Mouse (Mus musculus): ENCODE results near the gene Elmo1. TPM values are rescaled to one million over a fixed set of nuclear protein-coding genes. Genes with fewer than 3 reads are reported as not detected.

Elmo1 gene
- total and polyA plus RNA-seq, 3 experiments = 0.16 to 5.3 TPM; not detected in 1

DNA sequence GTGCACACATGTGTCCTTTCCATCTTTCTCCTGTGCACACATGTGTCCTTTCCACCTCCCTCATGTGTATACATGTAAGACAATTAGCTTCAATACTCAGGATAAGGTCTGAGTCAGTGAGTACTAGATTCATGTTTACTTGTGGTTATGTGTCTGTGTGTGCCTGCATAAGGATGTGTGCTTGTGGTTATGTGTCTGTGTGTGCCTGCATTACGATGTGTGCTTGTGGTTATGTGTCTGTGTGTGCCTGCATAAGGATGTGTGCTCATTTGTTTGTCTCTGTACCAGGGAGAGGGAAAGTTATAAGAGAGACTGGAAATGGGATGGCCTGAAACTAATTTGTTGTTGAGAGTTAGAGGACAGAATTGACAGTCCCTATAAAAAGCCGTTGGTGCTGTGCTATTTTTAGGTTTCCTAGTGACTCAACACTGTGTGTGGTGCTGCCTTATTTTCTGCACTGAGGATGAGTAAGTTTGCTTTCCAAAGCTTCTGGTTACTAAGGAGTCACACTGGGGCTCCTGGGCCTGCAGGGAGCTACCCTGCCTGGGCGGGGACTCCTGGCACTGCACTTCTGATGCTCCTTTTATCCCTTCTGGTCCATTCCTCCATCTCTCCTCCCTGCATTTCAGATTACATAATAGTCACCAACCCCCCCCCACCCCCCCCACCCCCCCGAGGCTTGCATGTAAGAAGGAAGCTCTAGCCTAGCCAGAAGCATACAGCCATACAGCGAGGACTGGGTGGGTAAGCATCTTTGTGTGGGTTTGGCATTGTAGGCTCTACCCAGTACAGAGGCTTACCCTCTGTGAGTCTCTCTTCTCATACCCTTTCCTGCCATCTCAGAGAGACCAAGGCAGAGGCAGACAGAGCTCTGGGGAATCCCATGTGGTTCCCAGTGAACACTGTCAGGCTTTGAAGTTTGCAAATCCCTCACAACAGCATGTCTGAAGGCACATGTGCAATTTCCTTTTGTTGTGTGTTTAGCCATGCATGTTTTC lies 216.1 kb downstream of the Elmo1 start:
- H3K9me3 ChIP-seq (replicated peaks) = no peaks in the 10 kb centered on the region

DNA sequence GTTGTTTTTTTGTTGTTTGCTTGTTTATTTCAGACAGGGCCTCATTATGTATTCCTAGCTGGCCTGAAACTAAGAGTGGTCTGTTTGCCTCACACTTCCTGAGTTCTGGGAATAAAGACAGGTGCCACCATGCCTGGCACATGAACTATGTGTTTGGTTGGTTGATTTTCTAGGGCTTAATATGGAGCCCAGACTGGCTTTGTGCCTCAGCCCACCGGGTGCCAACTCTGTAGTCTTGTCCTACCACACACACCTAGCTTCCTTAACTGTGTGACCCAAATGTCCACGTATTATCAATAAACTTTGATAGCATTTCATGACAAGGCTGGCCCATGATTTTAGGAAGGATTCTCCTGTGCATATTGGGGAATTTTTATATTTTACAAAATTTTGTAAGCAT lies 217.0 kb downstream of the Elmo1 start:
- no peaks in the 10 kb centered on the region; the same call in 1 of the 2 replicates for H3K27me3 ChIP-seq (ENCODE audit: insufficient read depth, low read length)
- no peak for ATAC-seq (ENCODE audit: extremely low read depth, insufficient number of reproducible peaks, low FRiP score, poor library complexity, severe bottlenecking)
- no peaks in the 10 kb centered on the region for H3K36me3 ChIP-seq (replicated peaks)
- DNase-seq (ENCODE audit: low spot score) = no peak
- TF ChIP-seq GATA2 (IDR thresholded peaks at IDR 0.05; ENCODE audit: borderline replicate concordance, low read depth, low read length) (no peak), POLR2AphosphoS5 (IDR thresholded peaks at IDR 0.05; ENCODE audit: insufficient replicate concordance, low read depth, low read length) (no peak), TAL1 (conservative IDR thresholded peaks at IDR 0.05; ENCODE audit: low read depth, low read length) (no peak), CTCF (IDR thresholded peaks at IDR 0.05; ENCODE audit: low read depth, low read length) (no peak), GATA1 (IDR thresholded peaks at IDR 0.05; ENCODE audit: borderline replicate concordance, low read length) (no peak)
- H3K9me3 ChIP-seq (replicated peaks) = no peaks in the 10 kb centered on the region
- H3K4me3 ChIP-seq (ENCODE audit: low read depth, low read length) = no peak overlapping the region
- H3K4me1 ChIP-seq (ENCODE audit: insufficient read depth, low read depth, low read length) = no peaks in the 10 kb centered on the region

More for the DNA sequence above, 216.1 kb downstream of the Elmo1 start:
- TF ChIP-seq CTCF (IDR thresholded peaks at IDR 0.05; ENCODE audit: low read depth, low read length) (no peak), GATA2 (IDR thresholded peaks at IDR 0.05; ENCODE audit: borderline replicate concordance, low read depth, low read length) (no peak)
- ATAC-seq (ENCODE audit: extremely low read depth, insufficient number of reproducible peaks, low FRiP score, poor library complexity, severe bottlenecking) (no peak), DNase-seq (ENCODE audit: low spot score) (no peak)
- Histone ChIP-seq H3K4me3 (ENCODE audit: low read depth, low read length) (no peak overlapping the region), H3K36me3 (replicated peaks) (no peaks in the 10 kb centered on the region), H3K4me1 (ENCODE audit: insufficient read depth, low read depth, low read length) (no peaks in the 10 kb centered on the region), H3K27me3 (ENCODE audit: insufficient read depth, low read length) (no peaks in the 10 kb centered on the region; the same call in 1 of the 2 replicates)

DNA sequence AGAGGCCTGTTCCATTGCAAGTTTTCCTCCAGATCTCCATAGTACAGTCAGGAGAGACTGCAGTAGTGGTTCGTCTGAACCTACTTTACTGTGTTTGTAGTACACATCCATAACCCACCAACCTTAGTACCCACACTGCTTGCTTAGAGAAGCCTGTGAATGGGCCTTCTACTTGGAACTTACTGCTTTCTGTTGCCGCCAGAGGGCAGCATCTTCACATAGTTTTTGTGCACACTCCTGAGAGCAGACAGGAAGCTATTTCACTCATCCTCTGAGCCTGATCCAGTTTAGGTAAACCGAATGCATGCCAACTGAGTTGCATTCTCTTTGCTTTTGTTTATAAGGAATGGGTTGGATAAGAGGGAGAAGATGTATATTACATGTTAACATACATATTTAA lies 221.2 kb downstream of the Elmo1 start:
- DNase-seq (ENCODE audit: low spot score) (peak; percentile 1), ATAC-seq (ENCODE audit: extremely low read depth, insufficient number of reproducible peaks, low FRiP score, poor library complexity, severe bottlenecking) (no peak)
- no peaks in the 10 kb centered on the region for H3K27me3 ChIP-seq (ENCODE audit: insufficient read depth, low read length)

DNA sequence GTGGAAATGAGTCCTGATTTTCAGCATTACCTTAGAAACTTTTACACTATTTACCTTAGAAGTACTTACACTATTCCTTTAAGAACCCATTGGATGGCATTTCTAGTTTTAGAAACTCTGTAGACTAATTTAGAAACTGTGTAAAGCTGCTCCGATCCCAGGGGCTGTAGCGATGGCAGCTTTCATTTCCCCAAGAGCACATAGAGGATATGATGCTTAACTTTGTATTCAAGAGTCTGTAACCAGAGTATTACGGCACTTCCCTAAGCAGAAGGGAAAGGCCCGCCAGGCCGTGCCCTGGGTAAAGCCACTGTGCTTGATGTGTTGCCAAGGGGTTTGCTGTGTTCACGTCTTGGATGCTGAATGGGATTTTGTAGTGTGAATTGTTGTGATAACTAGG lies 222.9 kb downstream of the Elmo1 start:
- no peak for ATAC-seq (ENCODE audit: extremely low read depth, insufficient number of reproducible peaks, low FRiP score, poor library complexity, severe bottlenecking)
- DNase-seq (ENCODE audit: low spot score) = no peak
- Histone ChIP-seq H3K27me3 (ENCODE audit: insufficient read depth, low read length) (no peaks in the 10 kb centered on the region), H3K4me1 (ENCODE audit: insufficient read depth, low read depth, low read length) (no peaks in the 10 kb centered on the region), H3K9me3 (replicated peaks) (no peaks in the 10 kb centered on the region), H3K36me3 (replicated peaks) (no peaks in the 10 kb centered on the region), H3K4me3 (ENCODE audit: low read depth, low read length) (no peak overlapping the region)
- no peak for TF ChIP-seq GATA1 (IDR thresholded peaks at IDR 0.05; ENCODE audit: borderline replicate concordance, low read length)
- no peak for TF ChIP-seq POLR2AphosphoS5 (IDR thresholded peaks at IDR 0.05; ENCODE audit: insufficient replicate concordance, low read depth, low read length)
- no peak for TF ChIP-seq GATA2 (IDR thresholded peaks at IDR 0.05; ENCODE audit: borderline replicate concordance, low read depth, low read length)
- TF ChIP-seq TAL1 (conservative IDR thresholded peaks at IDR 0.05; ENCODE audit: low read depth, low read length) = no peak
- no peak for TF ChIP-seq CTCF (IDR thresholded peaks at IDR 0.05; ENCODE audit: low read depth, low read length)

More for the DNA sequence above, 221.2 kb downstream of the Elmo1 start:
- H3K4me3 ChIP-seq (ENCODE audit: low read depth, low read length) = no peak overlapping the region
- H3K36me3 ChIP-seq (replicated peaks) = no peaks in the 10 kb centered on the region
- no peaks in the 10 kb centered on the region for H3K4me1 ChIP-seq (ENCODE audit: insufficient read depth, low read depth, low read length)
- TF ChIP-seq GATA2 (IDR thresholded peaks at IDR 0.05; ENCODE audit: borderline replicate concordance, low read depth, low read length) (no peak), CTCF (IDR thresholded peaks at IDR 0.05; ENCODE audit: low read depth, low read length) (peak; percentile 20; the same call in 1 of the 2 replicates)
- H3K9me3 ChIP-seq (replicated peaks) = no peaks in the 10 kb centered on the region

DNA sequence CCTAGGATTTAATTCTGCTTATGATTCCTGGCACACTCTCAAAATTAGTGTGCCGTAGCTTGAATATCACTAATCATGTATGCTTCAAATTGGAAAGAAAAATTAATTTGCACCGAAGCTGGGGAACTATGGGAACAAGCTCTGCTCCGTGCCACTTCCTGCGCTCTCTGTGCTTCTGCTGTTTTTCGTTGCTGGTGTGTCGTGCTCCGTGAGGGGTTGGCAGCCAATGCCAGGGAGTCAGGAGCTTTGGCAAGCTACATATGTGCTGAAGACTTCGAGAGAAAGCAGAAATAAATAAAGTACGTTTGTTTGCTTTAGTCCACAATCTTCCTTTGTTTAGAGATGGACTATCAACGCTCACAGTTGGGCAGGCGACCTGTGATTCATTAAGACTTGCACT lies 225.7 kb downstream of the Elmo1 start:
- no peak for DNase-seq (ENCODE audit: low spot score)
- TF ChIP-seq GATA2 (IDR thresholded peaks at IDR 0.05; ENCODE audit: borderline replicate concordance, low read depth, low read length) (no peak), GATA1 (IDR thresholded peaks at IDR 0.05; ENCODE audit: borderline replicate concordance, low read length) (no peak)
- H3K4me1 ChIP-seq (ENCODE audit: insufficient read depth, low read depth, low read length) = no peaks in the 10 kb centered on the region
- H3K36me3 ChIP-seq (replicated peaks) = no peaks in the 10 kb centered on the region
- H3K9me3 ChIP-seq (replicated peaks) = no peaks in the 10 kb centered on the region
- ATAC-seq (ENCODE audit: extremely low read depth, insufficient number of reproducible peaks, low FRiP score, poor library complexity, severe bottlenecking) = no peak
- no peaks in the 10 kb centered on the region for H3K27me3 ChIP-seq (ENCODE audit: insufficient read depth, low read length)
- no peak overlapping the region for H3K4me3 ChIP-seq (ENCODE audit: low read depth, low read length)

DNA sequence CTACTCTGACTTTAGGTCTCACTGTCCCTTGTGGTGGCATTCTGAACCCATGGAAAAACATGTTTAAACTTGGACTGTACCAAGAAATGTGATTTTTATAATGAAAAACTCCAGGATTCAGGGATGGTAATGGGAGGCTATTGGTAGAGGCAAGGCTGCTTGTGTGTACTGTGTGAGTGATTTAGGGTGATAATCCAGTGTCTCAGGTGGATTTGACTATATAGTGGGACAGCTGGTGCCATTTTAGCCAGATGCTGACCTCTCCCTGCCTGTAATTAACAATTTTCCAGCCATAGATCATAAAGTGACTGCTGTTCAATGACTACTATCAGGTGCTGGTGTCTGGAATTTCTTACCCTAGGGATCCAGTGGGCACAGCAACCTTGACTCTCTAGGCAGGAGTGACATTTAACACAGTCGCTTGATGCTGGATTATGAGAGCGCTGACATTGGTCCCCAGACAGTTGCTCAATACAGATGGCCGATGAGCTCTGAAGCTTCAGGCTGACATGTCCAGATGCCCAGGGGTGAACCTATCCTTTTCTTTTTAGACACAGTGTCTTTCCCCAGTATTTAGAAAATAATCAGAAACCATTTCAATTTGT lies 228.3 kb downstream of the Elmo1 start:
- no peak for ATAC-seq (ENCODE audit: extremely low read depth, insufficient number of reproducible peaks, low FRiP score, poor library complexity, severe bottlenecking)
- H3K4me1 ChIP-seq (ENCODE audit: insufficient read depth, low read depth, low read length) = no peaks in the 10 kb centered on the region
- H3K4me3 ChIP-seq (ENCODE audit: low read depth, low read length) = no peak overlapping the region
- H3K36me3 ChIP-seq (replicated peaks) = no peaks in the 10 kb centered on the region
- DNase-seq (ENCODE audit: low spot score) = no peak
- H3K27me3 ChIP-seq (ENCODE audit: insufficient read depth, low read length) = no peaks in the 10 kb centered on the region
- TF ChIP-seq CTCF (IDR thresholded peaks at IDR 0.05; ENCODE audit: low read depth, low read length) (no peak), POLR2AphosphoS5 (IDR thresholded peaks at IDR 0.05; ENCODE audit: insufficient replicate concordance, low read depth, low read length) (no peak), GATA1 (IDR thresholded peaks at IDR 0.05; ENCODE audit: borderline replicate concordance, low read length) (no peak), TAL1 (conservative IDR thresholded peaks at IDR 0.05; ENCODE audit: low read depth, low read length) (no peak), GATA2 (IDR thresholded peaks at IDR 0.05; ENCODE audit: borderline replicate concordance, low read depth, low read length) (no peak)
- no peaks in the 10 kb centered on the region for H3K9me3 ChIP-seq (replicated peaks)
